Mouse (Mus musculus): ENCODE results near the gene Ccdc73. TPM values are rescaled to one million over a fixed set of nuclear protein-coding genes. Genes with fewer than 3 reads are reported as not detected.

The Ccdc73 gene
- polyA plus RNA-seq, 1 experiment from 2014 or later: 6.6 TPM

DNA sequence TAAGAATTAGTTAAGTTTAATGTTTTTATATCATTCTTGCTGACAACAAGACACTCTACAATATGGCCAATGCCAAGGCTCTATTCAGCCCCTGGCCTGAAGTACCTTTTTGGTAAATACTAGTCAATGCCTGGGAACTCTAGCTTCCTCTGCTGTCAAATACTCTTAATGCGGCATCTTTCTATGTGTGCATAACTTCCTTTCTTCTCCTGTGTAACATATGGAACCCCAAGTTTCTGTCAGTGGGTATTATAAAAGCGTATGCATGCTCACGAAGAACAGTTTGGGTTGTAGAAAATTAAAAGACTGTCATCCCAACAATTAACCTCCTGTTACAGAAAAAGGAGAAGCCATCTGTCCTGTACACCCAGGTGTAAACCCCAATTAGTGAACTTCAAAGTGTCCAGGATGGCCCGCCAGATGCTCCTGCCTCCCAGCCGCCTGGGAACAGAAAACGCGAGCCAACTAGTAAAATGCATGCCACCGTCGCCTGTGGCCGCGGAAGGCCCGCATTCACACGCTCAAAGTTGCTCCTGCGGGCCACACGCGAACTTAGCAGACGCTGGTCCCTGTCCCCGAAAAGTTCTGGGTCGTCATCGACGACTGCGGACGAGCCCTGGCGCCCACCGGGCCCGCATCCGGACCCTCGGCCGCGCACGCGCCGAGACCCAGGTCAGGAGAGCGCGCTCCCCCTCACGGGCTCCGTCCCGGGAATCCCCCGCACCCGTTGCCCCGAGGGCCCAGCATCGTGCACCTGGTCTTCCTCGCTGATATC is 148.8 kb downstream of the Ccdc73 start:
- peak overlapping the region; percentile 86 for H3K9ac ChIP-seq (ENCODE audit: low read length)
- H3K9me3 ChIP-seq (ENCODE audit: control insufficient read depth, low read length): no peaks in the 10 kb centered on the region
- 0 out of 2 replicates have a peak overlapping the region, but pooled peaks have one; percentile 47 for H3K27ac ChIP-seq (ENCODE audit: low read depth, low read length)
- no peaks in the 10 kb centered on the region; the same call in 1 of the 2 replicates for H3K4me1 ChIP-seq (replicated peaks; ENCODE audit: control insufficient read depth, insufficient read depth, low read length)
- peaks cover 2% of the 10 kb centered on the region; the same call in 1 of the 2 replicates for H3K36me3 ChIP-seq (ENCODE audit: control insufficient read depth, insufficient read depth, low read length)
- peak overlapping the region; percentile 92 for H3K4me3 ChIP-seq (ENCODE audit: low read depth, low read length)
- ATAC-seq (replicated peaks; ENCODE audit: low FRiP score): peak; percentile 87
- H3K4me2 ChIP-seq (ENCODE audit: low read depth, low read length, severe bottlenecking): peak overlapping the region; percentile 57
- no peak for DNase-seq (ENCODE audit: low spot score)
- H3K27me3 ChIP-seq (ENCODE audit: control insufficient read depth, insufficient read depth, low read length): no peaks in the 10 kb centered on the region
- under 1% methylated on average over 43 of the region's 43 CpGs for WGBS

DNA sequence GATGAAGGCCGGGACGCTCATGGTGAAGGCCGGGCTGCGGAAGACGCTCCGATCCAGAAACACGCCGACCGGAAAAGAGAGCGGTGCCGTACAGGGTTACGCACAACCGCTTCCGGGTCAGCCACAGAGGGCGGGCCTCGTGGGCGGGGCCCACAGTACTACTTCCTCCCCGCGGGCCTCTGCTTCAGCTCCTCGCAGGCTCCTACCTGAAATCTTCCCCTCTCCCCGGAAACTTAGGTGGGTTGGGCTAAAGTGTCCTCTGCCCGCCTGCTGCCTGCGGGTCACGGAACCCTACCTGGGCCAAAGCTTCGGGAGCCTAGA is 149.3 kb downstream of the Ccdc73 start, which contains the start of gene Eif3m:
TSS of gene Eif3m (minus strand) at position 114 of the 321 bp plus-strand sequence.
- H3K4me3 ChIP-seq (ENCODE audit: low read depth, low read length): peak within 1 kb of the TSS; percentile 92

DNA sequence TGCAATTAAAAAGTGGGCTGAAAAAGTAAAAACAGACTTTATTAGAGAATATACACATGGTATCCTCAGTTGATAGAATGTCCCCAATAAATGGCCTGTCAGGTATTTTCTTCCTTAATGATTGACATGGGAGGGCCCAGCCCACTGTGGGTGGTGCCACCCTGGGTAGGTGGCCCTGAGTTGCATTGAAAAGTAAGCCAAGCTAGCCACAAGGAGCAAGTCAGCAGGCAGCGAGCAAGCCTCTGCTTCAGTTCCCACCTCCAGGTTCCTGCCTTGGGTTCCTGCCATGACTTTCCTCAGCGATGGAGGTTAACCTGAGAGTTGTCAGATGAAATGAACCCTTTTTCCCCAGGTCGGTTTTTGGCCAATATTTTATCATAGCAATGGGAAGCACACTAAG is 150.2 kb downstream of the Ccdc73 start:
- DNase-seq (ENCODE audit: low spot score) (no peak), ATAC-seq (replicated peaks; ENCODE audit: low FRiP score) (no peak)
- Histone ChIP-seq H3K4me2 (ENCODE audit: low read depth, low read length, severe bottlenecking) (no peak overlapping the region), H3K4me1 (replicated peaks; ENCODE audit: control insufficient read depth, insufficient read depth, low read length) (no peaks in the 10 kb centered on the region; the same call in 1 of the 2 replicates), H3K9me3 (ENCODE audit: control insufficient read depth, low read length) (no peaks in the 10 kb centered on the region), H3K36me3 (ENCODE audit: control insufficient read depth, insufficient read depth, low read length) (no peaks in the 10 kb centered on the region; the same call in 1 of the 2 replicates), H3K27me3 (ENCODE audit: control insufficient read depth, insufficient read depth, low read length) (no peaks in the 10 kb centered on the region), H3K9ac (ENCODE audit: low read length) (no peak overlapping the region), H3K27ac (ENCODE audit: low read depth, low read length) (no peak overlapping the region), H3K4me3 (ENCODE audit: low read depth, low read length) (no peak overlapping the region)
- WGBS: 76% methylated on average over 3 of the region's 3 CpGs

More for the DNA sequence above, 149.3 kb downstream of the Ccdc73 start, which contains the start of gene Eif3m:
- Histone ChIP-seq H3K4me1 (replicated peaks; ENCODE audit: control insufficient read depth, insufficient read depth, low read length) (no peaks in the 10 kb centered on the region; the same call in 1 of the 2 replicates), H3K9me3 (ENCODE audit: control insufficient read depth, low read length) (no peaks in the 10 kb centered on the region), H3K4me2 (ENCODE audit: low read depth, low read length, severe bottlenecking) (peak within 1 kb of the TSS; percentile 69), H3K27me3 (ENCODE audit: control insufficient read depth, insufficient read depth, low read length) (no peaks in the 10 kb centered on the region), H3K9ac (ENCODE audit: low read length) (peak within 1 kb of the TSS; percentile 86), H3K36me3 (ENCODE audit: control insufficient read depth, insufficient read depth, low read length) (peaks cover 2% of the 10 kb centered on the region; the same call in 1 of the 2 replicates), H3K27ac (ENCODE audit: low read depth, low read length) (0 out of 2 replicates have a peak within 1 kb of the TSS, but pooled peaks have one; percentile 51)
- peak; percentile 100 for ATAC-seq (replicated peaks; ENCODE audit: low FRiP score)
- WGBS: 0% methylated on average over 25 of the region's 25 CpGs
- peak; percentile 94 for DNase-seq (ENCODE audit: low spot score)

DNA sequence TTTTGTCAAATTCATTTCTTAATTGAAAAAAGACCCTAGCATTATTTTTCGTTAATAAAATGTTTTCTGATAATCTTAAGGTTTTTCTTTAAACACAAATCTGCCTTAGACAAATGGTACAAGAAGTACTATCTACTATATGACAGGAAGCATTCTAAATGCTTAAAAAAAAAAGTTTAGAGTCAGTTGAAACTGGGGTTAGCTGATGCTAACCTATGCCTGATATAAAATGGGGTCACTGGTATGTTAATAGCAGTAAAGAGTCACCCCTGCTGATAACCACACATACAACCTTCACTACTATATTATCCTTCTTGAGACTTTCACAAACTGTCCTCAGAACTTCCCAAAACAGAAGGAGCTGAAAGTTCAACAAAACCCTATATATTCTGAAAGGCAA is 151.9 kb downstream of the Ccdc73 start:
- Histone ChIP-seq H3K27me3 (ENCODE audit: control insufficient read depth, insufficient read depth, low read length) (no peaks in the 10 kb centered on the region), H3K4me1 (replicated peaks; ENCODE audit: control insufficient read depth, insufficient read depth, low read length) (no peaks in the 10 kb centered on the region; the same call in 1 of the 2 replicates), H3K4me3 (ENCODE audit: low read depth, low read length) (no peak overlapping the region), H3K27ac (ENCODE audit: low read depth, low read length) (no peak overlapping the region), H3K9ac (ENCODE audit: low read length) (no peak overlapping the region), H3K36me3 (ENCODE audit: control insufficient read depth, insufficient read depth, low read length) (no peaks in the 10 kb centered on the region), H3K9me3 (ENCODE audit: control insufficient read depth, low read length) (no peaks in the 10 kb centered on the region), H3K4me2 (ENCODE audit: low read depth, low read length, severe bottlenecking) (no peak overlapping the region)
- DNase-seq (ENCODE audit: low spot score) (no peak), ATAC-seq (replicated peaks; ENCODE audit: low FRiP score) (no peak)
- 87% methylated on average over 1 of the region's 1 CpGs for WGBS

DNA sequence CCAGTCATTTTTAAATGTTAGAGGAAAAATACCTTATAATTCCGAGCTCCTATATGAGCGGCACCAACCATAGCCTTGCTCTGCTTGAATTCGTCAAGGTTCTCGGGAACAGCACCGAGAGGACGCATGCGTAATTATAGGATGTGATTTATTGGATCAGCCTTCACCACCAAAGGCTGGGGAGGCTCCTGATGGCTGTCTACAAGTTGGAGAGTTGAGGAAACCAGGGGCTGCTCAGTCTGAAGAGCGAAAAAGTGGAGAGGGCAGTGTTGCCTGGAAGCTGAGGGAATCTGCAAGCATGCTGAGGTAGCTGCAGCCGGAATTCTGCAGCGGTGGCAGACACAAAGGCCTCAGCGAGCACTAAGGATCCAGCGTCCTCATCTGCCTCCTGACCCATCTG is 153.7 kb downstream of the Ccdc73 start:
- no peak overlapping the region for H3K9ac ChIP-seq (ENCODE audit: low read length)
- H3K4me2 ChIP-seq (ENCODE audit: low read depth, low read length, severe bottlenecking): no peak overlapping the region
- H3K4me3 ChIP-seq (ENCODE audit: low read depth, low read length): no peak overlapping the region
- no peaks in the 10 kb centered on the region for H3K36me3 ChIP-seq (ENCODE audit: control insufficient read depth, insufficient read depth, low read length)
- ATAC-seq (replicated peaks; ENCODE audit: low FRiP score): no peak
- H3K4me1 ChIP-seq (replicated peaks; ENCODE audit: control insufficient read depth, insufficient read depth, low read length): no peaks in the 10 kb centered on the region; the same call in 1 of the 2 replicates
- no peak overlapping the region for H3K27ac ChIP-seq (ENCODE audit: low read depth, low read length)
- no peak for DNase-seq (ENCODE audit: low spot score)
- no peaks in the 10 kb centered on the region for H3K27me3 ChIP-seq (ENCODE audit: control insufficient read depth, insufficient read depth, low read length)
- WGBS: 84% methylated on average over 12 of the region's 12 CpGs
- H3K9me3 ChIP-seq (ENCODE audit: control insufficient read depth, low read length): no peaks in the 10 kb centered on the region

DNA sequence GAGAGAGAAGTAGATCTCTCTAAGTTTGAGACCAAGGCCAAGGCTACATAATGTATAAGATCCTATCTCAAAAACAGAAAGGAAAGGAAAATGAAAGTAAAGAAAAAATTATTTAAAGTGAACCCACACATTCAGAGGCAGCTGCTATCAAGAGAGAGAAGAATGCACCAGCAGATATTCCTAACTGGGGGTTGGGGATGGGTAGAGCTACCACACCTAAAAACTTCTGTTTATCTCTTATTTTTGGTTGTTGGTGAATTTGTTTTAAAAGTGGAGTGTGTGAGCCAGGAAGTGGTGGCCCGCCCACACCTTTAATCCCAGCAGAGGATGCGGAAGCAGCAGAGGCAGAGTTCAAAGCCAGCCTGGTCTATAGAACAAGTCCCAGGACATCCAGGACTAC is 154.2 kb downstream of the Ccdc73 start:
- DNase-seq (ENCODE audit: low spot score): no peak
- H3K4me2 ChIP-seq (ENCODE audit: low read depth, low read length, severe bottlenecking): no peak overlapping the region
- H3K9ac ChIP-seq (ENCODE audit: low read length): no peak overlapping the region
- H3K9me3 ChIP-seq (ENCODE audit: control insufficient read depth, low read length): no peaks in the 10 kb centered on the region
- 88% methylated on average over 2 of the region's 2 CpGs for WGBS
- H3K4me3 ChIP-seq (ENCODE audit: low read depth, low read length): no peak overlapping the region
- H3K4me1 ChIP-seq (replicated peaks; ENCODE audit: control insufficient read depth, insufficient read depth, low read length): no peaks in the 10 kb centered on the region; the same call in 1 of the 2 replicates
- H3K27ac ChIP-seq (ENCODE audit: low read depth, low read length): no peak overlapping the region
- no peaks in the 10 kb centered on the region for H3K36me3 ChIP-seq (ENCODE audit: control insufficient read depth, insufficient read depth, low read length)
- no peaks in the 10 kb centered on the region for H3K27me3 ChIP-seq (ENCODE audit: control insufficient read depth, insufficient read depth, low read length)
- no peak for ATAC-seq (replicated peaks; ENCODE audit: low FRiP score)

DNA sequence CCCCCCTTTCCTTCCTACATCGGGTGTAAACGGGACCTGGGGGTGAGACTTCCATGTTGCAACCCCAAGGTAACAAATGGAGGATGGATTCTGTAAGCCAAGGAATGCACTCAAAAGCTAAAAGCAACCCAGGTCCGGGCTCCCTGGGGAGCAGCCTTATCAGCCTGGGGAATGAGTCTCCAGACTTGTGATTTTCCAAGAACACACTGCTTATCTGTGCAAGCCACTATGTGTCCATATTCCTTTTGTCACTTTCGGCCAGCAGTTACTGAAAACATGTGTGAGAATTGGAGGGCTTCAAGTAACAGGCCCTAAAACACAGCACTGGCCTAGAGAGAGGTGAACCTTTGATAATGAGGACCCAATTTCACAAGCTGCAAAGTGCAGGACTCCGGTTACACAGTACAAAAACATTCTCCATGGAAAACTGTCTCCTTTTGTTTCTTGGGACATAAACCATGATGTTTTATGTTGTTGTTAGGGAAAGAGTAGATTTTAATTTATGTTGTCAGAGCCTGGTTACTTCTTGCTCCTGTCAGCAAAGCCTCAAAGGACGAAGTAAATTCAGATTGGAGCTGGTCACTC is 155.5 kb downstream of the Ccdc73 start:
- Histone ChIP-seq H3K36me3 (ENCODE audit: control insufficient read depth, insufficient read depth, low read length) (no peaks in the 10 kb centered on the region), H3K4me2 (ENCODE audit: low read depth, low read length, severe bottlenecking) (no peak overlapping the region), H3K9ac (ENCODE audit: low read length) (no peak overlapping the region), H3K27ac (ENCODE audit: low read depth, low read length) (no peak overlapping the region), H3K4me1 (replicated peaks; ENCODE audit: control insufficient read depth, insufficient read depth, low read length) (no peaks in the 10 kb centered on the region), H3K4me3 (ENCODE audit: low read depth, low read length) (no peak overlapping the region), H3K9me3 (ENCODE audit: control insufficient read depth, low read length) (no peaks in the 10 kb centered on the region), H3K27me3 (ENCODE audit: control insufficient read depth, insufficient read depth, low read length) (no peaks in the 10 kb centered on the region)
- no peak for DNase-seq (ENCODE audit: low spot score)
- ATAC-seq (replicated peaks; ENCODE audit: low FRiP score): no peak
- 84% methylated on average over 6 of the region's 6 CpGs for WGBS

DNA sequence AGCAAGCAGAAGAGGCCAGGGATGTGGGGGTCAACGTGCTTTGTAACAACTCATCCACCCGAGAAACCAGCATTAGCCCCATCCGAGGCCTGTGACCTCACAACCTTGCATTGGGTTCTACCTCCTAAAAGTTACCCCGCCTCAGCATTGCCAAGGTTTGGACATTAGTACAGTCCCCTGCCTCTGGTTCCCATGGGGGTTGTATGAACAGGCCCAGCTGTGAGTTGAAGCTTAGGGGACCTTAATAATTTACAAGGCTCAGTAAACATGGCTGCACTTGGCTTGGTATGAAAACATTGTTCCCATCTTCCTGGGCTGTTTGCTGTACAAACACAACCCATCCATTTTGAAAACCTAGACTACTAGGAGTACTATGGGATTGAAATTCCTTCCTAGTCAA is 156.2 kb downstream of the Ccdc73 start:
- no peak overlapping the region for H3K4me2 ChIP-seq (ENCODE audit: low read depth, low read length, severe bottlenecking)
- no peaks in the 10 kb centered on the region for H3K27me3 ChIP-seq (ENCODE audit: control insufficient read depth, insufficient read depth, low read length)
- H3K9me3 ChIP-seq (ENCODE audit: control insufficient read depth, low read length): no peaks in the 10 kb centered on the region
- H3K27ac ChIP-seq (ENCODE audit: low read depth, low read length): no peak overlapping the region
- no peaks in the 10 kb centered on the region for H3K36me3 ChIP-seq (ENCODE audit: control insufficient read depth, insufficient read depth, low read length)
- no peak for ATAC-seq (replicated peaks; ENCODE audit: low FRiP score)
- H3K9ac ChIP-seq (ENCODE audit: low read length): no peak overlapping the region
- DNase-seq (ENCODE audit: low spot score): no peak
- WGBS: 78% methylated on average over 4 of the region's 4 CpGs
- no peaks in the 10 kb centered on the region for H3K4me1 ChIP-seq (replicated peaks; ENCODE audit: control insufficient read depth, insufficient read depth, low read length)
- H3K4me3 ChIP-seq (ENCODE audit: low read depth, low read length): no peak overlapping the region

Data from forebrain, embryonic 11.5 days (tissue).